Mouse (Mus musculus) heart, adult 9 months (tissue): ENCODE measurements around the gene Nckap5.

Source experiments
- DNase-seq, 2 experiments: peaks; one replicate each; pipeline ENCODE4 v3.0.0; 2022; ENCODE audit warnings: low spot score in 2 of 2

The Nckap5 gene

DNA sequence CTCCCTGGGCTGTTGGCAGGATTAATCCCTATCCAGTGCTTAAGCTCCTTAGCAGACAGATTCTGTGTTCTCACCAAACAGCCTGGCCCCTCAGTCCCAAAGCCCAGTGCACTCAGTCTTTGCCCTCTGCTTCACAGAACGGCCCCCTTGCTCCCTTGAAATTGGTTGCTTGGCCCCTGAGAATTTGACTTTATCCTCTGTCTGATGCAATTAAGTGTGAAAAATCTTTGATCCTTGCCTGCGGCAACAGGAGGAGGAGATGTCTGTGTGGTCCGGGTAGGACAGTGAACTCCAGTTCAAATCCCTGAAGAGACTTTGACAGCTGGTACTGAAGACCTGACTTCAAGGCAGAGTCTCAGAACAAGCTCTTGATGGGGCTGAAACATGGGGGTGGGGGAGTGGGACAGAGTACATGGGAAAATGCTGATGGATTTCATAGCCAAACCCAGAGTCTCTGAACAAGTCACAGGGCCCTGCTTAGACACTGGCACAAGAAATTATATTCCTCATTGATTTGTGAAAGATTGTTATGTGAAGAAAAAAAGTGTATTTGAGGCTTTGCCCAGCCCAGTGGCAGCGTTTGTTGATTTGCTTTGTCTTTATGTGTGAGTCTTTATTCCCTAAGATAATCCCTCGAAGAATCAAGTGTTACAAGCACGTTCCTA, 65.0 kb downstream of the Nckap5 start:
- DNase-seq, result no peak

DNA sequence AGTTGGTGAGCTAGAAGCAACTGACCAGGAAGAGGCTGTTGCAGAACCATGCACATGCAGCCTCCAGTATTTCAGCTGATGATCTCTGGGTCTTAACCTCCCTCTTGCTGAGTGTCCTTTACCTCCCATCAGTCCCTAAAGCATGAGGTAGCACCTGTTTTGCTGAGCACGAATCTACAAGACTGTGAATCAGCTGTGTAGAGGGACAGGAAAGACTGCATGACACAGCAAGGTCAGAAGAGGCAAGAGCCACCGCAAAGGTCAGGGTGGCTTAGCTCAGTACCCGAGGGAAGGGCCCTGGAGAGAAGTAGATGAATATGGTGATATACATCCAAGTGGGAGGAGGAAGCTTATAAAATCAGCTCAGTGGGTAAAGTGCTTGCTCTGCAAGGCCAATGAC, 66.4 kb downstream of the Nckap5 start:
- DNase-seq, result no peak

DNA sequence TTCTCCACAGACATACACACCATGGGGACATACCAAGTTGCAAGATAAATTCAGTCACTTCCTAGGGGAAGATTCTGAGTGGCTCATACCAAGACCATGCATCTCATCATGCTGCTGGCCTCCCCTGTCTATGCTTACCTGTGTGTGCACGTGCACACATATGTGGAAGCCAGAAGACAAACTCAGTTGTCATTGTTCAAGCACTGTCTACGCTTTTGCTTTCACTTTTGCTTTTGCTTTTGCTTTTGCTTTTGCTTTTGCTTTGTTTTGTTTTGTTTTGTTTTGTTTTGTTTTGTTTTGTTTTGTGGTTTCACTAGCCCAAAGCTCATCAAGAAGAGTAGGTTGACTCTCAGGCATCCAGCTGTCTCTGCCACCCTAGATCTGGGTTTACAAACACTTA, 67.4 kb downstream of the Nckap5 start:
- no peak for DNase-seq

DNA sequence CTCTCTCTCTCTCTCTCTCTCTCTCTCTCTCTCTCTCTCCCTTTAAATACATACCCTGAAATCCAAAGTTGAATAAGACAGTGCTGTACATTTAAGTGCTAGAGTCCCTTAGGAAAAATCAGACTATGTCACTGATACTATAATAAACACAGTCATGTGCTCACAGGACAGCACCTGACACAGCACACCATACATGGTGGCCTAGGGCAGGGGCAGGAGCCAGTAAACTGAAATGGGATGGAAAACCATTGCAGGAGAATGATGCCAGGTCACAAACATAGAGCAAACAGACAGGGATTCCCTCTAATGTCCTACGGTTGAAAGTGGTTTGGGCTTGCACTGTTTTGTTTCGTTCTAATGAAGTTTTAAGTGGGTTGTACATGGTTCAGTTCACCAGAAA, 70.2 kb downstream of the Nckap5 start:
- no peak for DNase-seq

DNA sequence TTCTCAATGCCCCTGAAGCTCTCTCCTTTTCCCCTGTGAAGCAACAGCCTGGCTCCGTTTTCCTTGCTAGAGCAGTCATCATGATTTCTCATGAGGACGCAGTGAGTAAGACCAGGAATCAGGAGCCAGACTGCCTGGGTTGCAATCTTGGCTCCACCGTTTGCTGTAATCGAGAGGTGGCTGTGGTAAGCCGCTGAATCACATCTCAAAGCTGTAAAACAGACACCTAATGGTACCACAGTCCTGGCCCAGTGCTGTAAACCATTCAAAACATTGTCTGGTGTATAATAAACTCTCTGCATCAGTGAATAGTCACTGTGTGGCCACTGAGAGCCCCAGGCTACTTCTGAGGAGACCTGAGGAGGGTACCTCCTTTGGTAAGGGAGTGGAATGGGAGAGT, 74.9 kb downstream of the Nckap5 start:
- no peak for DNase-seq

DNA sequence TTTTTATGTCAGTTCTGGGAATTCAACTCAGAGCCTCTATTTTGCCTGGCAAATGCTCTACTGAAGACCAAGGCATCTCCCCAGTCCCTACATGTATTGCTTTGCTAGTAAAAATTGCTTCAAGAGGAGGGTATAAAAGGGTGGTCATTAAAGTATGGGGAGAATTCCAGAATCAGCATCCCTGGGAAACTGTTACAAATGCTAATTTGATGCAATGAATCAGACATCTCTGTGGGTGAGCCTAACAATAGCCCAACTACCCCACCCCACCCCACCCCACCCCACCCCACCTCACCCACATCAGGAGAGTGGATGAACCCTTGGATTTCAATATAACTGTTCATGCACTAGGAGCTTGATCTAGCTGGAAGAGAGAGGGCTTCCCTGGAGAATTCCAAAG, 77.0 kb downstream of the Nckap5 start:
- no peak for DNase-seq

DNA sequence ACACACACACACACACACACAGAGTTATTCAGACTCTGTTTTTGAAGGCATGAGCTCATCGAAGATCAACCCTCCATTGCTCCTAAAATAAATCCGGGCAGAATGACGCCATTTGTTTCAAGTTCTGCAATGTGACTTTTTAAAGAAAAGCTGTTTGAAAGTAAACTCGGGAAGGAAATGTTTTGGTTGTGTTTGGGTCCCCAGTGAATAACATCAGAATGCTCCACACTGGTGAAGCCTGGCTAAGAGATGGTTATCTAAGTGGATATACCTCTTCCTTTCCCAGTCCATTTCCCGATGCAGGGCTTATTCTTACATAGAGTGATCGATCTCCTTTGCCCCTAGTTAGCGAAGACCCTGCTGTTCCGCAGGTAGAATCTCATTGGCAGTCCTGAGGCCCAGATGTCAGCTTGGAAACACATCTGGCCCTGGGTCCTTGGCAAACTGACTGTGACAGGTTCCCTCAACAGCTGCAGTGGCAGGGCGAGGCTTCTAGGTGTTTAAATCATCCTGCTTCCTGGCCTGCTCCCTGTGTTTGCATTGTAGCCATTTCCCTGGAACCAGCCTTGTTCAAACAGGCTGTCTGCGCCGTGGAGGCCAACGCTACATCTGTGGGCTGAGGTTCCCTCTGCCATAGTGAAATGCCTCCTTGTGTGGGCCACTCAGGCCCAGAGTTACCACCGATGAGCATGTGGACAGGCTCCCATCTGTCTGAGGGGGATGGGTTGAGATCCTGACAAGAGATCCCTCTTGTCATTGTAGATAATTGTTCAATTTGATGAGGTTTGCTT, 78.2 kb downstream of the Nckap5 start:
- no peak for DNase-seq

DNA sequence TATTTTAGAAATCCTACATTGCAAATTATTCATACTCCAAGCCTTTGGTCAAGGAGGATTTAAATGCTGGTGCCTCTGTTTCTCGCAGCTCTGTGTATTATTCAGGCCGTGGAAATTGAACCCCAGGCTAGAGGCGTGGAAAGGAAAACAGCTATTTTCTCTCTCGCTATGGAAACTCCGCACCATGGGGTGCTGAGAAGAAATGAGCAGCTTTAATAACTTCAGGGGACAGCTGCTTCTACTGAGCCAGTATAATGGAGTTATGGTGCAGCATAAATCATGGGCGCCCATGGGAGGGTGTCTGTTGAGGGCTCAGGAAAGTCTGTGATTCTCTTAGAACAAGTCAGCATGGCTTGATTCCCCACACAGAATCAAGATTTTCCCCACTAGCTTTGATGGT, 79.5 kb downstream of the Nckap5 start:
- no peak for DNase-seq

DNA sequence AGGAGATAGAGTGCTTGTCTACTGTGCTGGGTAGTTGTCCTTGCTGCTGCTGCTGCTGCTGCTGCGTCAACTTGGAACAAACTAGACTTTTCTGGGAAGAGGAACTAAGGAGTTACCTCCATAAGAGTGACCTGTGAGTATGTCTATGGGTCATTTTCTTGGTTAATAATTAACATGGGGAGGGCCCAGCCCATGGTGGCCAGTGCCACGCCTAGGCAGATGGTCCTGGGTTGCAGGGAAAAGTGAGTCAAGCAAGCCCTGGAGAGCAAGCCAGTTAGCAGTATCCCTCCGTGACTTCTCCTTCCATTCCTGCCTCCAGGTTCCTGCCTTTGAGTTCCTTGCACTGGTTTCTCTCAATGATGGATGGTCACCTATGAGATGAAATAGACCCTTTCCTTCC, 80.4 kb downstream of the Nckap5 start:
- no peak for DNase-seq

DNA sequence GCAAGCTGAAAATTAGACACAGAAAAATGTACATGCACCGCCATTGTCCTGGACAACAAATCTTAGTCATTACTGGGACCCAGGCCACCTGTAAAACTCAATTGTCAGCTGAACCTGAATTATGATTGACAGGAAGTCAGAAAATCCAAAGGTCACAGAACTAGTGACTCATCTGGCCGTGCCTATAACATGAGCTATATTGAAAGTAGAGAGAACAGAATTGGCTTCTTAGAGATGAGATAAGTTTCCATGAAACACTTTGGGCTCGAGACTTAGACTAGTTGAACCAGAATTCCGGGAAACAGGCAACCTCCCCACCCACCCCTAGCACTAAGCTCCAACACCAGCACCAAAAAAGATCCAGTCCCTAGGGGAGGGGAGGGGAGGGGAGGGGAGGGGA, 82.7 kb downstream of the Nckap5 start:
- no peak for DNase-seq

DNA sequence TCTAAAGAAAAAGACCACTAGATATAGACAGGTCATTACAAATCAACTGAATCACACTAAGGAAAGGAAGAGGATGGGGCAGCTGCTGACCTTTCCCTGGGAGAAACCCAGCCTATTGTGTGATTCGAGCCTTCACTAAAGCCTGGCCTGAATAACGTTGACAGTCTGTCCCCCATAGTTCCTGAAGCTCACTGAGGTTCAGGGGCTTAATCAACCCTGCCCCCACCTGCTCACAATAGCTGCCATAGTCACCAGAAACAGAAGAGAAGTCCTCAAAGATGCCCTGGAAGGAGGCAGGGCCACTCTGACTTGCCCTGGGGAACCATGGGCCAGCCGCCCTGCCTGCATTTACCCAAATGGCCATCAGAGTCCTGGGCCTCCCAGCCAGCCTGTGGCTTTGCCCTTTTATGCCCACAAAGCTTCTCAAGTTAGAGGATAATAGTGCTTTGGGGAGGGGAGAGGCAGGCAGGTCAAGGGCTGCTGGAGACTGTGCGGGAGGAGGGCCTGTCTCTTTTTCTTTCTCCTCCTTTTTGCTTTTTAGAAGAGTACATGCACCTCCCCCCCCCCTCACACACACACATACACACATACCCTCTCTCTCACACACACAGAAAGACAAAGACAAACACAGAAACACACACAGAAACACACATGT, 85.0 kb downstream of the Nckap5 start:
- no peak for DNase-seq

DNA sequence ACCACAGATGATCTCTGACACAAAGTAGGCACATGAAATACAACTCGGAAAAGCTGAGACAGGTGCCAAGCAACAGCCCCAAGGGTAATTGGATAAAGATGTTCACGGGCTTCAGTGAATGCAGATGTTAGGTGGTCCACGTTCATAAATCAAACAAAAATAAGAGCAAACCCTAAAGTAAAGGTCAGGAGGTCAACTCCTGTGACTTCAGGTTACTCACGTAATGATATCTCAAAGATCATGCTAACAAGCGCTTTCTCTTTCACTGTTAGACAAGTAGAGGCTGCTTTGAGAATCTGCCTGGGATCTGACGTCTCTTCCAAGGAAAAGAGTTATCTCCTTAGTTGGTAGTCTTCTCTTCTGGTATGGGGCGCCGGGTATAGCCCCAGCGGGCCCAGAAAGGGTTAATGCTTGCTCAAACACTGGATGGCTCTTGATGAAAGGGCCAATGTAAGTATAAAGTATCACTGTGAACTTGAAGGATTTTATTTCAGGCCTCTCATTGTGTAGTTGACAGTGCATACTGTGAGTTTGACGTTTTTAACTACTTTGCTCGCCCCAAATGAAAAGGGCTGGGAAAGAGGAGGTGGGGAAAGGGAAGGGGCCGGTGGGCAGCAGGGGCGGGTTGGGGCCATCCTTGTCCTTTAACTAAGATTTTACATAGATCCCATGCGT, 85.8 kb downstream of the Nckap5 start:
- no peak for DNase-seq

DNA sequence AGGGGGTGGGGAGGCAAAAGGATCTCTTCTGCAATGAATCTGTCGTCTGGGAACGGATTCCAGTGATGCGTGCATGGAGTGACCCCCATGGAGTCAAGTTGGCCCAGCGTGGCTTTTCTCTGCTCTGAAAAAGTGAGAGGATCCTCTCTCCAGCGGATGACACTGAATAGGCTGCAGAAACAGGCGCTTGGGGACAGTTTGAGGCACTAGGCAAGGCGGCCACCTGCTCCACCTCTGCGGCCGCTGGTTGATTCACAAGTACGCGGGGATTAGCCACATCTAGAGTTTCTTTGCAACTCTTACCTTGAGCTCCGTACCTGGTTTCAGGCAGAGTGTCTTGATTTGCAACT, 92.3 kb downstream of the Nckap5 start:
- no peak for DNase-seq

DNA sequence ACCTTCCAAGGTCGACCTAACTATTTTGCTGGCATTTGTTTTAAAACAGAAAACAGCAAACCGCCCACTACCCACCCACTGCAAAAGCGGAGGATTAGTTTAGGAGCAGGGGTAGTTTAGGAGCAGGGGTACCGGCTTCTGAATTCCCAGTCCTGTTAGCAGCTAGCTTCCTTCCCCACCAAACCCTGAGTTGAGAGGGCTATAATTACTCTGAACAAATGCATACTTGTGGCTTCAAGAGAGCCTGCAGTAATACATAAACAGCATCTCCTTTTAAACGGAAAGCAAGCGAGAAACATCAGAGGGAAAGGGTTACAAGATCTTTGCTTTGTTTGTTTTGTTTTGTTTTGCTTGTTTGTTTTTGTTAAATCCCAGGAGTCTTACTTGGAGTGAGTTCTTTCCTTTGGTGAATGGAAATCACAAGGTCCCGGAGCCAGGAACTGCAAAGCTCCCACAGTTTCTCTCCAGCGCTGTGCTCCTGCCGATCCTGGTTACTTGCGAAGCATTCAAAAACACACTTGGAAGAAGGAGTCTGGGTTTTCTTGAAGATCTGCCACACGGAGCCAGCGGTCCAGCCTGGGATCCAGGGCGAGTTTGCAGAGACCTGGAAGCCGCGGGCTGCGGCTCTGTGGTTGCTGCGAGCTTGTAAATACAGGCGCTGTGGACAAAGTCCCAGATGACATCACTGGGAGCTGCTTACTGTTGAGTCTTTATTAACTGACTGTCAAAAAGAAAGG, 92.9 kb downstream of the Nckap5 start:
- DNase-seq, result peak; percentile 28 to 63

DNA sequence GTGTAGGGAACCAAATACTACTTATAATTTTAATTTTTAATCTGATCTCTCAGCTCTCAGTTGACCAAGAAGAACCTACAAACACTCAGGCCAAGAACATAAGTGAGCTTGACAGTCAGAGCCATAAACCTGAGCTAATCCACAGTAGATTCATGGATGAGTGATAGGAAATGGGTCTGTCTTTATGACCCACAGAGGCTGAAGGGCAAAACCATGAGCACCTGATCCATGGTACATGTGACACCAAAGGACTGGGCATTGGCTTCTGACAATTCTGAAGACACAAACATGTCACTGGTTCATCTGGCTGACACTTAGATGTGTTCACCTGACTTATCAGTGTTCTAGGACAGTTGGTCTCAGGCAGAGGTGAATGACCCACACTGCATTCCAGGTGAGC, 98.9 kb downstream of the Nckap5 start:
- DNase-seq, result no peak

DNA sequence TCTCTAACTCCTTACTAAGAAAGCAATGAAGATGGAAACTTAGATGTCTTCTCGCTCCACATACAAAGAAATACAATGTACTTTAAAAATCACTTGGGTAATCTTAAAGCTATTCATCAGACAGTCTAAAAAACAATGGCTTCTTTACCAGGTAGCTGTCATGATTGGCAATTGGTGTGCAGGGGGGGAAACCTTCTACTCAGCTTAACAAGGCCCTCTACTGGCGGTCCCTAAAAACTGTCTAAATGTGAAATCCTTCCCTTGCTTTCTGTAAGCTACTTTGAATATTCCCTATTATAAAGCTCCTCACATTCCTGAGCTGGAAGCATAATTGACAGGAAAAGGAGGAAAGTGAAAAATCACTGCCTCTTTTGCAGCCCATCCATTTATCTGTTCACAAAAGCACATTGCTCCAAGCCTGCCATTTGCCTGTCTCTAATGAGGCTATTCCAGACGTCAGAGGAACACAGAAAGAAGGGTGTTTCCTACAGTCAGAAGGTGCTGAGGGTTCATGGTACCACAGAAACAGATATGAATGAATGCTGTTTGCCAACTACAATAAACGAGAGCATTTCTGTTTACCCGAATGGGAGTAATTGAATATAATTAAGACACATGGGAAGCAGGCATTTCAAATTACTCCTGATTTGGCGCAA, 104.1 kb downstream of the Nckap5 start:
- DNase-seq, result no peak

DNA sequence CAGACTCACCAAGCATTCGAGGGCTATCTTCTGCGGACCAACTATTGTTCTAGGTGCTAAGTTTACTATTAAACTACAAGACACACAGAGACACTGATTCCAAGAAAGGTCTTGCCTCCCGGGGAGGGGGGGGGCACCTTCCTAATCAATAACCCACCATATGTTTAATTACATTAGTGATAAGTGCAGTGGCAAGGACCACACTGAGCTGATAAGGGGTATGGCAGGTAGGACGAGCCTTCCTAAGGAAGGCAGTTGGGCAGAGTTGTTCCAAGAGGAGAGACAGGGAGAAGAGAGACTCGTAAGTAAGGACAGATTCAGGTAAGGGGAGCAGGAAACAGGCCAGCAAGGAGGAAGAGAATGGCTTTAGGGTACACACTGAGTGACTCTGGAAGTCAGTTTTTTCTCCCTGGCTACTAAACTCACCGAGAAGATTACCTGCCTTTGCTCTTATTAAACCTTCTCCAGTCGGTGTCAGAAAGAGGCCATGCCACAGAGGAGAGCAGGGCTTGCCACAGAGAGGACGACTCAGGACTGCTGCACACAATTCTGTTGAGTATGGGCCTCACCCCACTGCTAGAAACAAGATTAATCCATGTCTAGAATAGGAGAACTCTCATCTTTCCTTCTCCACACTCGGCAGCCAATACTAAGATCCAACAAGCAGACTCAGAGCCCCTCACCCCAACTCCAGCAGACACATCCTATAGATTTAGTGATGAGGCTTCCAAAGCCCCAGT, 104.8 kb downstream of the Nckap5 start:
- DNase-seq, result no peak

DNA sequence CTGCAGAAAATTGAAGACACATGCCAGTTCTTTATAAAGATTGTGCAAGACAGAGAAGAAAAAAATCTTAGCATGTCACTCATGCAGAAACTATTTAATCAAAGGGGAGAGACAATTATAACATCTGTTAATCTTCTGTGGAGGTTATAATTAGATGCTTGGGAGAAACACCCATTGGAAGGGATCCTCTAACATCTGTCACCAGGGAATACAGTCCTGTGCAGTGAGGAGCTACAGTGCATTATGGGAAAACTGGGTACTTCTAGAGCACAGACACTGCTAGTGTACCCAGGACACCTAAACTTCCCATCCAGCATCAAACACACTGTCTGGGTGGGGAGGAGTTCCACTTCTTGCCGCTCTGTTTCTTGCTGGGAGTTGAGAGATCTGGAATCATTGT, 108.7 kb downstream of the Nckap5 start:
- DNase-seq, result no peak

DNA sequence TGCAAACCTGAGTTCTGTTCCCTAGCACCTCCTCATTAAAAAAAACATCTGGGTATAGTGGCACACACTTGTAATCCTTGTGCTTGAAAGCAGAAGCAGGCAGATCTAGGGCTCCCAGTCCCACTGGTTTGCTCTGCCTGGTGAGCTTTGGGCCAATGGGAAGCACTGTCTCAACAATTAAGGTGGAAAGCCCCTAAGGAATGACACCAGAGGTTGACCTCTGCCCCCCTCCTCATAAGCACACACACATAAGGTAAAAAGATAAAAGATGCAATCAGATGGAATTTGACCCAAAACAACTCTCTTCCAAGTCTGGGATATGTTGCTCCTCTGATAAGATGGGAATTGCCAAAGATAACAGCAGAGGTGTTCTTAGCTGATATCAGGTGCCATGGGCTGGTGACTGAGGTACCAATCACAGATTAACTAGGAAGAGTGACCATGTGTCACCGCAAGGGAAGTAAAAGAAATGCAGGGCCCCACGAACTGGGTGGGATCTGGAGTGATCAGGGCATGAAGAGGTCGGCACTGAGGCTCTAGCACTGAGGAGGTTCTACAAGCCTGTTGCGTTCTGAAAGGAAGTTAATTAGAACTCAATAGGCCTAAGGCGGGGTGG, 110.8 kb downstream of the Nckap5 start:
- no peak for DNase-seq

DNA sequence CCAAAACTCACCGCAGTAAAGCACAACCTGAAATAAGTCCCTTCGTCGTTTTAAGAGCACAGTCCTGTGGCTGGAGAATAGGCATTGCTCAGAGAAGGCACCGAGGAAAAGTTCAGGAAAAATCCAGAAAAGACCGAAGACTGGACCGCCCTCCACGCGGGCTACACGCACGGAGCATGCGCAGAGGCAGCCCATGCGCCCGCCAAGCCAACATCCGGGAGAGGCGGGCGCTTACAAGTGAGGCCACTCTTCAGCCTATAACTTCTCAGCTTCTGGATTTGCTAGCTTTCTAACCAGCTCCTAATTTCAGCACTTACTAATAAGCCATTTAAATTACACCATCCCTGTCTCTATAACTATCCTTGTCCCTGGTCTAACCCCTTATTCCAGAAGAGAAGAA, 124.0 kb downstream of the Nckap5 start:
- DNase-seq, result no peak
